Mouse (Mus musculus) skeletal muscle tissue, adult 2 months (tissue): Measurements from ENCODE around the gene Stk11.
"Not testable (repeated sequence)": the region's sequence is repeated elsewhere in the genome, so short reads cannot be mapped to it uniquely, and the experiment has no call there.

Experiments used
- DNase-seq: peaks from one replicate; pipeline ENCODE4 v3.0.0-alpha.2; 2012; ENCODE audit warnings: low read depth, low spot score

Stk11 gene

DNA sequence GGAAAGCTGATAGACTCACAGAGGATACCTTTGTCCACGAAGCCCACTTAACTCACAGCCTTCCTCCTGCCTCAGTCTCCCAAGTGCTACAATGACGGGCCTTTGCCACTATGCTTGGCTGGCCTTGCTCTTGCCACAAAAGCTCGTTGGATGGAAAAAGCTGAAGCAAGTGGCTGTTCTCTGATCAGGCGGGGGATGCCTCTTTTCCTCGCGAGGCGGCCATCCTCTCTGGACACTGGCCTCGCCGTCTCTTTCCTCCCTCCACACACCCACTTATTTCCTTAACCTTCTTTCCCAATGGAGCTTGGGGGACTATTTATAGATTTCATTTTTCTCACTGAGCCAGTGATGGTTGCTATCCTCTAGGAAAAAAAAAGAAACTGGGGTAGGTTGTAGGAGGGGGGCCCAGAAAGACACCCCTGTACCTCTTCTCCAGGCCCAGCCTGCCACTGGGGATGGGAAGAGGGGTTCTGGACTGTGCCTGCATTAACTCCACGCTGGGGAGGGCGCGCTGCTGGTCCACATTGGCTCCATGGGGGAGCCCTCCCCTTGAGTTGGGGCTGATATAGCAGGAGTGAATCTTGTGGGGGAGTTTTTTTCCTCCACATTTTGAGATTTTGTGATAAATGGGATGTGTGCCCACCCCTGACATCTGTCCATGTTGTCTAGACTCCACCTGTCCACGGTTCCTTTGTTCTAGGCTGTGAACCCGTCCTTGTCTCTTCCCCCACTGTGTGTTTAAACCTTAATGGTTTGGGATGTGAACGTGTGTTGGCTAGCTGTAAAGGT, 41.7 kb downstream of the Stk11 start:
- DNase-seq = no peak

DNA sequence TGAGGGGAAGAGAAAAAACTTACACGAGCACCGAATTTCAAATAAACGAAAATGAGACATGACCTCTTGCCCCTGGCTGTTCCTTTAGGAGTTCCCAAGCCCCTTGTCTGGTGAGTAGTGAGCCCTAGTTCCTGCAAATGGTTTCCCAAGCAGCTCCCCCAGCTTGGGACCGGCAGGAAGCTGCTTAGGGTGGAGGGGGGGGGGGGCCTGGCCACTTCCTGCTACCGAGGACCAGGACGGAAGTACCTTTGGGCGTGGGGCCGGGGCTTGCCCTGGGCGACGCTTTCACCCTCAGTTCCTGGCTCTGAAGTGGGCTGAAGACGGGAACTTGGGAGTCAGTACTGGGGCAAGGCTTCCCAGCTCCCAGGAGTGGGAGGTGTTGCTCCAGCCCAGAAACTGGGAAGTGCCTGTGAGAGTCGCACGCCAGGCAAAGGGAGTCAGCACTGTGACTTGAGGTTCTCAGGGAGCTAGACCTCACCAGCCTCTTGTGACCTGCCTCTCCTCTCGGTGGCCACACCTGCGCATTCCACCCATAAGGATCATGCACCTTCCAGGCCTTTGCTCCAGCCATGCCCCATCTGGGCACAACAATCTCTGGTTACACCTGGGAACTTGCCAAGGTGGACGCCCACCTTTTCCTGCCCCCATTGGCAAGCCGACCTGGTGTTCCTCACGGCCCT, 42.8 kb downstream of the Stk11 start:
- peak; percentile 66 for DNase-seq

DNA sequence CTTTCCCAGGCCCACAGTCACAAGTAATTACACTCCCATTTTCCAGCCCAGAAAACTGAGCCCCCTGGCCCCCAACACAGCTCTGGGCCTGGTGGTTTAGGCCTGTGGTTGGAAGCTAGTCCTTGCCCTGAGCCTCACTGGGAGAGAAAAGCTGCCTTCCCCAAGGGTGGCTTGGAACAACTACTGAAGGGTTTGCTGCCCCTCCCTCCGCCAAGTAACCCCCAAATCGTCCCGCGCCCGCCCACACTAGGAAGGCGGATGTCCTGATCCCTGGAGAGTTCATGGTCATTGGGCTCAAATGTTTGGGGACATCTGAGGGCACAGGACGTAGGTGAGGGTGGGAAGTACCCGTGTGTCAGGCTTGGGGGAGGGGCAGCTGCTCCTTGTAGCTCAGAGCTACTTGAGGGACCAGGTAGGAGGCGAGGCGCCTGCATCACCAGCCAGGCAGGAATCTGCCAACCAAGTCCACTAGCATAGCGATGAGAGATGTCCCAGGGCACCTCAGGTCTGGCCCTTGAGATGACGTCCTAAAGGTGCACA, 43.5 kb downstream of the Stk11 start:
- DNase-seq = no peak

DNA sequence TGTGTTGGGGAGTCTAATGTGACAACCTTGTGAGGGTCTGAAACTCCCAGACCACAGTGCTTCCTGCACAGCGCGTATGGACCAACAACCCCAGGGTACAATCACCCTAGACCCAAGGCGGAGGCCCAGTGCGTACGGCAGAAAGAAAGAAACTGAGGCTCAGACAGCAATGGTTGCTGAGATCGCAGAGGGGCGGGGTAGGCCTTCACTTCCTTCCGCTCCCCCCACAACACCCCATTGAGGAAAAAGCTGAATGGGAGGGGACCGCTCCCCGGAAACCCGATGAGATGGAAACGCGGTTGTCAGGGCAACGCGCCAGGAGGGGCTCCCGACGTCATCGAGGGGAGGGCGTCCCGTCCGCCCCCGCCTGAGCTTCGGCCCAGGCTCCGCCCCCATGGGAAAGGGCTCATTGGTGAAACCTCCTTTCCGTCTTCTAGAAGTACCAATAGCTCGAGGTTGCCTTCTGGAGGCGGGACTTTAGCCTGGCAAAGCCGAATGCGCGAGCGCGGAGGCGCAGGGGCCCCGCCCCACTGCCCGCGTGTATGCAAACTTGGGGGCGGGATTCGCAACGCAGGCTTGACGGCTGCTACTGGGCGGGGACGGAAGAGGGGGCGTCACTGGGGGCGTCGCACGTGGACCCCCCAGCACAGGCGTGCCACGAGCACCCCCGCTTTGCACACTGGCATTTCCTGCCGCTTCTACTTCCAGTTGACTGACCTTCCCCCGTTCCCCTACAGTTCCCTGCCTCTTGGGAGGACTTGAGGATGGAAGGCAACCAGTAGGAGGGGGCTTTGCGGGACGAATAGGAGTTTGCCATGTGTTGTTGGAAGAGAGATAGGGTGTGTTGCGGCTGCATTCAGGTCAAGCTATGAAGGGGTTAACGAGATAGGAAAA, 44.2 kb downstream of the Stk11 start:
- DNase-seq = peak; percentile 99

DNA sequence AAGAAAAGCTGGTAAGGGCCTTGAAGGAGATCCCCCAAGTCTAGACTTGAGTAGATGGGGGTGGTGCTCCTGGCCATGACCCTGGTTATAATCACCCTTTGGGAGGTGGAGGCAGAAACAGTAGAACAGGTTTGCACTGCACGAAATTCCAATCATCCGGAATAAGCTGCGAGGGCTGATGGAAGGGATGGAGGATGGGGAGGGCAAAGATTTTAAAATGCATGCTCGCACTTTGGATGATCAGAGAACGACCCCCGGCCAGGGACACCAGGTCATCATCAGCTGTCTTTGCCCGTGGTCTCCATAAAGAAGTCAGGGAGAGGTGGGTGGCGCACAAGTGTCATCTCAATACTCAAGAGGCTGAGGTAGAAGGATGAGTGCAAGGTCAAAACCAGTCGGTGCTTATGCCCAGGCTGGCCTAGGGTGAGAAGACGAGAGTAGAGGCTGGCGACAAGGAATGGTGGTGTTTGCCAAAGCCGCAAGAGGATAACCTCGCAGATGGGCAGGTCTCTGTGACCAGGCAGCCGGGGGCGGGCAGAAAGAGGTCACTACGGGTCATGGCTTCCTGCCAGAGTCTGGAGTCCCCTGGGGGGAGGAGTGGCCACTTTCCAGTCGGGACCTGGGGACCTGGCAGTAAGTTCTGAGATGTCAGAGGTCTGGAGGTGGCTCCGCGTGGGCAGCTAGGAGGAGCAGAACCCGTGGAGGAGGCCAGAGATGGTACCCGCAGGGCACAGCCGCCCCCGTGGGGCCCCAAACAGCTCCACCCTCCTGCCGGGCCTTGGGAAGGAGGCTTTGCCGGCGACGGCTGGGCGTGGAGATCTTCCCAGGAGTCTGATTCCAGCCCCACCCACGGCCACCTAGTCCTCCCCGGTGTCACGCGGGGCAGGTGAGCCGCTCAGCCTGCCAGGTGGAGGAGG, 45.1 kb downstream of the Stk11 start:
- DNase-seq = peak; percentile 83

DNA sequence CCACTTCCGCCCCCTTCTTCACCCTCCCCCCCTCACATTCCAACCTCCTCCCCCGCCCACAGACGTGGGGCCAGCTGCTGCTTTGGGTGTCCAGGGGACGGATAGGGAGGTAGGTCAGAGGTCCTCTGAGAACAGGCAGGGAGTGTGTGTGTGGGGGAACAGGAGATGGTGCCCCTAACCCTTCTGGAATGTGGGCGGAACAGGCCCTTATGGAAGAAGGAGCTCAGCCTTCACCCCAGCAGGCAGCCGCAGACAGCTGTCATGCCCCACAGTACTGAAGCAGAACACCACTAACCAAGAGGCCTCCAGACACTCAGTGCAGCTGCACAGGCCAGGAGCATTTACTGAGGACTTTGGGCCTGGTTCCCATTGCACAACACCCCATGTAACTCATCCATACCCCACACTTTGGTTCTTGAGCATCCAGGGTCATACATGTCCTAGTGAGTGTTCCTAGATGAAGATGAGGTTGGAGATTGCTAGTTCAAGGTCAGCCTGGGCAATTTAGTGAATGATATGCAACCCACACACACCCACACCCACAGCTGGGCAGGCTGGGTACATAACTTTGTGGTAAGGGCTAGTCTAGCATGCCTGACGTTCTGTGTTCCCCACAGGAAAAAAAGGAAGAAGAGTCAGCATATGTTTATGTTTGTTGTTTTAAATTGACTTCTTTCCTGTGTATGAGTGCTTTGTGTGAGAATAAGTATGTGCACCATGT, 46.1 kb downstream of the Stk11 start:
- DNase-seq = peak; percentile 42

DNA sequence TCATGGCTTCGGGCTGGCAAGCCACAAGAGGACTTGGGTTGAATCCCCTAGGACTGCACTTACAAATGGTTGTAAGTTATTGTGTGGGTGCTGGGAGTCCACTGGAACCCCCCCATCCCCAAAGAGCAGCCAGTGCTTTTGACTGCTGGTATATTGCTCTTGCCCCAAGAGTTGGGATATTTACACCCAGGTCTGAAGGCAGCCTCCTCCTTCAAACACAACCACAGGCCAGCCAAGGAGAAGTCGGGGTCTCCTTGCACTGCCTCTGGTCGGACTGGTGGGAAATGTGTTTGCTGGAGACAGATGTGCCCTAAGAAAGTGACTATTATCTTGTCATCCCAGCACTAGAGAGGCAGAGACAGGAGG, 46.6 kb downstream of the Stk11 start:
- no peak for DNase-seq

DNA sequence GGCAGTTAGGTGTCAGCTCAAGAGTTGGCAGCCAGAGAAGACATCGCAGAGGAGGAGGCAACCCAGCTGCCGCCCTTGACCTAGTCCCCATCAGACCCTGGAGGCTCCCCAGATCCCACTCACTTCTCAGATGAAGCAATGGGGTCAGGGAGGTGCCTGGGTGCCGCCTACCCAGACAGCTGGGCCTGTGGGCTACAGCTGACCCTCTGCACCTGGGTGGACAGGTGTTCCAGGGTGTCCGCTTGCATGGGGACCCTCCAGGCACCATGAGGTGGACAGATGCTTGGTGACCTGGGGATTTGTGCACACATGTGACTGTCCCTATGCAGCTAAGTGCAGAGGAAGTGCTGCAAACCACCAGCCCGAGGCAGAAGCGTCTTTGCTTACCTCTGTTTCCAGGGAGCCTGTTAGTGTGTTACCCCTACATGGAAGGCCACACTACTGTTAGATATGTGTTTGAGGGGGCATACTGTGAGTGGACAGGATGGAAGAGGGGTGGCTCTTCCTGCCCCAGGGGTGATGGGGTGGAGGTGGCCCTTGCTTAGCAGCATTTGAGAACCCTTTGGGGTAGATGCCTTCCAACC, 47.2 kb downstream of the Stk11 start:
- no peak for DNase-seq

DNA sequence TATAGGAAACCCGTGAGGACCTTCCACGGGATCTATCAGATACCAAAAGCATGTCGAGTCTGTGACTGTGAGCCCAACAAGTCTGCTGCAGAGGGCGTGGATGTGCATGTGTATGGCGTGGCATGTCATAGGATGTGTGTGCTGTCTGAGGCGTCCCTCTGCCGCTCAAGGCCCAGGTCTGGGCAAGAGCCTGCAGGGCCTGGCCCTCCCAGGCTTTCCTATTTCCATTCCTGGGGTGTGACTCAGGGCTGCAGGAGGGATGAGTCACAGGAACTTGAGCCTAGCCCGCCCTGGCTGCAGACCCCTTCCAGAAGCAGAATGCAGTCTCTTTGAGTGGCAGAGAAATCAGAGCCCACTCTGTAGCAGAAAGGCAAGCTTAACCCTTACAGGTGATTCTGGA, 48.1 kb downstream of the Stk11 start:
- DNase-seq = peak; percentile 76

DNA sequence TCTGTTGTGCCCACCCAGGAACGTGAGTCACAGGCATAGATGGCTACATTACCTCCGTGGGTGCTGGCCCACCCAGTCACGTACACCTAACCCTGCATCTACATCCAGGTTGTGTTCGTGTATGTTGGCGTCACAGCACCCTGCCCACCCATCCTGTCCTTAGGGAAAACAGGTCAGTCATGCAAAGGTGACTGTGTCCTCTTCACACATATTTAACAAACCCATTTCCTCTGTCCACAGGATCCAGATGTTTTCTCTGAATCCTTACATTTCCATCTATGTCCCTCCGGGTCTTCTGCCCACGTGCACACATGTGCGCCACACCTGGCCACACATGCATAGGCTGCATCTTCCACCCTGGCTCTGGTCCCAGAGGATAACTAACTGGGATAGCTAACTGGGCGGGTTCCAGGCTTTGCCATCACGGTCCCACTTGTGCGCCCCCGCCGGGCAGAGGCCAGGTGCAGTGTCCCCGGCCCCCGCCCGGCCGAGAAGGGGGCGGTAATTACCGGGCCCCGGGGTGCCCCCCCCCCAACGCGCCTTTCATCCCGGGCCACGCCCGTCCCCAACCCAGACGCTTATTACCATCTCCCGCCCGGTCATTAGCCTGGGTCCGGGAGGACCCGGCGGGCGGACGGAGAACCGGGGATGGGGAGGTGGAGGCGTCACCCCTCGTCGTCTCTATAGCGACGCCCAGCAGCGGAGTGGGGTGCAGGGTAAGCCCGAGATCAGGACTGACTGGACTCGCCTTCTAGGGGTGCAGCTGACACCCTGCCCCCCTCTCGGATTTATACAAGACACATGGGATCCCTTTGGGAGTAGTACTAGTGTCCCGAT, 48.8 kb downstream of the Stk11 start:
- DNase-seq = no peak

DNA sequence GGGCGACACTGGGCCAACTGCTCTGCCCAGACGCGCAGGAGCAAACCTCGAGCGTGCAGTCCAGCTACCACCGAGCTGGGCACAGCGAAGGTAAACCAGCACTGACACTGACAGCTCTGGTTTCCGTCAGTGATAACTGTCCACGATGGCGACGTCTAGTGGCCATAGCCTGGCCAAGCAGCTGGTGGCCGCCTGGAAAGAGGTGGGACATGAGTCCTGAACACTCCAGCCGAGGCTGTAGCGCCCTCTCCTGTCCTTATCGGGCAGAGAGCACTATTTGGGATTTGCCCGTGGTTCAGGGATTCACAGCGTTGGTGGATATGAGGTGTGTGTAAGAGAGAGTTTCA, 49.4 kb downstream of the Stk11 start:
- DNase-seq = peak; percentile 96

DNA sequence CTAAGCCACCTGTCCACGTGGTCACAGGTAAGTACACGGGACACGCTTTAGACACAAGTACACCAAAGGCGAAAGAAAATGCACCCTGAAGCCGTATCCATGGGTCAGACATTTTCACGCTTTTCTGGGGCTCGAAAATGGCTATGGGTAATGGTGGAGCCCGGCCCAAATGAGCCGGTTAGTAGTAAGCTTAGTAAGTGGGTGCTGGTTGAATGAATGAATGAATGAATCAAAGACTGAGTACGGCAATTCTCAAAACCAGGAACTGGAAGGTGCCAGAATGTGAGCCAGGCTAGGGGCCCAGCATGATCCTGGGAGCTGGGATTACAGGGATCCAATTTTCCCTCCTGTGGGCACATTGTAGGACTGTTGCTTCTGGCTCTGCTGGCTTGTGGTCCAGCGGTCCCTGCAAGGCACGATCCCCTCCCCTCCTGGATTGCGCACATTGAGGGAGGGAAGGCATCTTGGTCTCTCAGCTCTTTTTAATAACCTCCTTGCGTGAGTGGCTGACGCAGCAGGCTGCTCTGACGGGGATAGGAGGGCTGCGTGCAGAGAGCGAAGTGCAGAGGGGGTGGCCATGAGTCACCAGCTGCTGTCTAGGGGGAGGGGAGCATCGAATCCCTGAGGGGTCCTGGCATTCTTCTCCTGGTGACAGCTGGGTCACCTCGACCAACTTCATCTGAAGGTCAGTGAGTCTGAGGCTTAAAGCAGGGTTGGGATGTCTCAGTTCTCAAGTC, 50.0 kb downstream of the Stk11 start, which contains the start of gene Cirbp:
Cirbp (plus strand) TSS at position 594 of the 737 bp plus-strand sequence.
- no peak for DNase-seq

DNA sequence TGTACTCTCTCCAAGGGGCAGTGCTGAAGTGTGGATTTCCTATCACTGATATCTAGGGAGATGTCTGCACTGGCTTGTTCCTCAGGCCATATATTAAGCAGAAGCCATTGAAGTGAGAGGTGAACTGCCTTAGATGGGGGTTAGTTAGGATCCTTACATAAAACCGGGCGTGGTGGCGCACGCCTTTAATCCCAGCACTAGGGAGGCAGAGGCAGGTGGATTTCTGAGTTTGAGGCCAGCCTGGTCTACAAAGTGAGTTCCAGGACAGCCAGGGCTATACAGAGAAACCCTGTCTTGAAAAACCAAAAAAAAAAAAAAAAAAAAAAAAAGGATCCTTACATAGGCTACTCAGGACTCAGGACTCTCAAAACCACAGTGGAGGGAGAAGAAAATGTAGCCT, 50.5 kb downstream of the Stk11 start:
- DNase-seq = not testable (repeated sequence)

DNA sequence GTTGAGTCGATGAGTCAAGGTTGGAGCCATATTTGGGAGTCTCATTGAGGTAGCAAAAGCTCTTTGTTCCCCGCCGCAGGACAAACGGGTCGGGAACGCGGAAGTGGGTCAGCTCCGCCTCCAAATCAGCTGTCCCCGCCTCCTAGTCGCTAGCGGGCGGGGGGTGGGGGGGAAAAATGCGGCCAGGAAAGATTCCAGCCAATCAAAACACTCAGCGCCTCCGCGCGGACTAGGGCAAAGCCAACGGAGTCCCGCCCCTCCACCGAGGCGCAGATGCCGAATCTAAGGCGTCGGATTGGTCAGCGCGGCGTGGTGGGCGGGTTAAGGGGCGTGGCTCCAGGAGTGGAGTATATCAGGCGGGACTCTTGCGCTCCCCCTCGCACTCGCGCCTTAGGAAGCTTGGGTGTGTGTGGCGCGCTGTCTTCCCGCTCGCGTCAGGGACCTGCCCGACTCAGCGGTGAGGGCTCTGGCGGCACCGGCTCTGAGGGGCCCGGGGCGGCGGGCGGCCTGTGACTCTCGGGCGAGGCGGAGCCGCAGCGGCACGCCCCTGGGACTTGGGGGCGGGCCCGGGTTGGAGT, 51.9 kb downstream of the Stk11 start:
- DNase-seq = peak; percentile 99

DNA sequence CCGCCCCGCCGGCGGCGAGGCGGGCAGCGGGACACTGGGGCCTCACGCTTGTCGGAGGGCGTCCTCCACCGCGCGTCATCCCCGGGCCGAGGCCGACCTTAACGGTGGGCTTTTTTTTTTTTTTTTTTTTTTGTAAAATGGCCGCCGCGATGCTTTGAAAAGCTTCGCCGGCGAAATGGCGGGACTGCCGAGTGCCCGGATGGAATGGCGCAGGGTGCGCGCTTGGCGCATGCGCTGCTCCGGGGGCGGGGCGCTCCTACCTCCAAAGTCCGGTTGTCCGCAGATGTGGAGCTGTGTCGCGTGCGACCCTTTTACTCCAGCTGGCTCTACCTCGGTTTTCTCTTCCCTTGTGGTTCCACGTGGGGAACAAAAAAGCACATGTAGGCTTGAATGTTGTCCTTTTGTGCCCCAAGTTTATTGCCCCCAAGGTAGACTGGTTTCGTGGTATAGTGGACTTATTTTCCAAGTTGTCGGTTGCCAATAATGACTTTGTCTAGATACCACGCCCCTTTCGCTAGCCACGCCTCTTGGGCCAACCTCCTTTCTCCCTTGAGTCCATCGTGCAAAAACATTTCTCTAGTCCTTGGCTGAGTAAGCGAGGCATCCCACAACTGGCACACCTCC, 52.5 kb downstream of the Stk11 start:
- DNase-seq = peak; percentile 93

DNA sequence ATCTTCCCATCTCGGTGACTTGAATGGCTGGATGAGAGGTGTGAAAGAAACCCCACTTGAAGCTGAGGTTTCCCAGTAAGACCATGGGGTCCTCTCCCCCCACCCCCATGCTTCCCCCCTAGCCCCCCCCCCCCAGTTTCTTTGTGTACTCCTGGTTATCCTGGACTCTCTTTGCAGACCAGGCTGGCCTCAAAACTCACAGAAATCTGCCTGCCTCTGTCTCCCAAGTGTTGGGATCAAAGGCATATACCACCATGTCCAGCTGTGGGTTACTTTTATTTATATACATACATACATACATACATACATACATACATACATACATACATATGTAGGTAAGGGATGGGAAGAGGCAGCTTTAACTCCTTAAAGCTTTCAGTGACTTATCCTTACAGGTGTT, 53.5 kb downstream of the Stk11 start:
- DNase-seq = no peak

DNA sequence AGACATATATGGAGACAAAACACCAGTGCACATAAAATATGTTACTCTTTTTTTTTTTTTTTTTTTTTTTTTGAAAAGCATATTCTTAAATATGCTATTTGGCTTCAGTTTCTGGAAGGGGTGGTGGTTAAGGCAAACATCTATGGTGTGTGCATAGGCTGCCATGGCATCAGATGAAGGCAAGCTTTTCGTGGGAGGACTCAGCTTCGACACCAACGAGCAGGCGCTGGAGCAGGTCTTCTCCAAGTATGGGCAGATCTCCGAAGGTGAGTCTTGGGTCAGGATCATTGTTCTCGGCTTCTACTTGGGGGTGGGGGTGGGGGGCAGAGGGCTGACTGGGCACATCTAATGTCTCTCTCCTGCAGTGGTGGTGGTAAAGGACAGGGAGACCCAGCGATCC, 54.0 kb downstream of the Stk11 start:
- no peak for DNase-seq

DNA sequence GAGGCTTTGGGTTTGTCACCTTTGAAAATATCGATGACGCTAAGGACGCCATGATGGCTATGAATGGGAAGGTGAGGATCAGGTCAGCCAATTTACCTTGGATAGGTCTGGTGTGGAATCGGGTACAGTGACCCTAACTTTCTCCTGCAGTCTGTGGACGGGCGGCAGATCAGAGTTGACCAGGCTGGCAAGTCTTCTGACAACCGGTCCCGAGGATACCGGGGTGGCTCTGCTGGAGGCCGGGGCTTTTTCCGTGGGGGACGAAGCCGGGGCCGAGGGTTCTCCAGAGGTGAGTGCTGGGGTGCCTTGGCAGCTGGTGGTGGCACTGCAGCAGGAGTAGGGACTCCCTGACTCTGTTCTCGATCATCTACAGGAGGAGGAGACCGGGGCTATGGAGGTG, 54.4 kb downstream of the Stk11 start:
- no peak for DNase-seq
